Mouse (Mus musculus) embryonic facial prominence, embryonic 11.5 days (tissue): ENCODE results near the gene Retreg3. TPM values are rescaled to one million over a fixed set of nuclear protein-coding genes. Genes with fewer than 3 reads are reported as not detected.

Experiments
- ATAC-seq: fragments of 200-750 bp; cut with Nextera tagmentation; replicated peaks from 2 replicates; pipeline ENCODE4 v1.8.0; 2017; ENCODE audit warnings: low read depth; ENCODE audit not compliant: insufficient number of reproducible peaks, low FRiP score, low TSS enrichment
- DNase-seq: peaks from one replicate; pipeline ENCODE4 v3.0.0-alpha.2; 2015; ENCODE audit warnings: low spot score
- H3K27ac ChIP-seq: fragments of 300-500 bp; sonication (generic); replicated peaks from 2 replicates; pipeline ENCODE4 v1.5.1; 2014; ENCODE audit warnings: mild to moderate bottlenecking, low read depth, low read length, control low read depth
- H3K27me3 ChIP-seq: fragments of 300-500 bp; sonication (generic); 2 replicates; pipeline ENCODE4 v1.6.1; 2014; ENCODE audit warnings: mild to moderate bottlenecking, low read length, moderate library complexity, mixed read lengths; ENCODE audit not compliant: control insufficient read depth, insufficient read depth
- H3K36me3 ChIP-seq: fragments of 300-500 bp; sonication (generic); replicated peaks from 2 replicates; pipeline ENCODE4 v1.6.1; 2014; ENCODE audit warnings: low read depth, mild to moderate bottlenecking, low read length, moderate library complexity, mixed read lengths; ENCODE audit not compliant: control insufficient read depth, insufficient read depth
- H3K4me1 ChIP-seq: fragments of 300-500 bp; sonication (generic); 2 replicates; pipeline ENCODE4 v1.6.1; 2014; ENCODE audit warnings: low read length, mixed read lengths; ENCODE audit not compliant: control insufficient read depth, insufficient read depth
- H3K4me2 ChIP-seq: fragments of 300-500 bp; sonication (generic); 2 replicates; pipeline ENCODE4 v1.6.1; 2014; ENCODE audit warnings: low read depth, mild to moderate bottlenecking, control low read depth, low read length, moderate library complexity
- H3K4me3 ChIP-seq: fragments of 300-500 bp; sonication (generic); 2 replicates; pipeline ENCODE4 v1.5.1; 2014; ENCODE audit warnings: low read depth, low read length, control low read depth
- H3K9ac ChIP-seq: fragments of 300-500 bp; sonication (generic); replicated peaks from 2 replicates; pipeline ENCODE4 v1.6.1; 2014; ENCODE audit warnings: mild to moderate bottlenecking, control low read depth, low read length
- H3K9me3 ChIP-seq: fragments of 300-500 bp; sonication (generic); replicated peaks from 2 replicates; pipeline ENCODE4 v1.6.1; 2016; ENCODE audit warnings: mild to moderate bottlenecking, low read length, inconsistent platforms, mixed read lengths; ENCODE audit not compliant: control insufficient read depth
- WGBS: fragments of 180-500 bp; shearing (Covaris S2); extraction: QIAGEN DNeasy Blood & Tissue Kit; methylation state at CpG from one replicate; pipeline ENCODE4 v1.1.7; 2014; 5-methylcytosine and 5-hydroxymethylcytosine counted together
- polyA plus RNA-seq: library from polyadenylated mRNA; unstranded; fragments of >200 nt; fragmentation: Nextera tagmentation; extraction: Ambion mirVana; gene quantifications from 2 replicates; pipeline ENCODE4 v1.2.1, GENCODE M21; 2014

The Retreg3 gene
- polyA plus RNA-seq, 1 experiment from 2014 or later, result 10.7 TPM

GRCm38 (mm10) chr11:101103011-101103410 is 16.7 kb downstream of the Retreg3 start:
- H3K4me2 ChIP-seq, result no peak overlapping the region
- H3K27ac ChIP-seq, result no peak overlapping the region
- no peaks in the 10 kb centered on the region for H3K27me3 ChIP-seq
- no peaks in the 10 kb centered on the region for H3K4me1 ChIP-seq
- no peak overlapping the region for H3K9ac ChIP-seq
- H3K9me3 ChIP-seq, result no peaks in the 10 kb centered on the region
- H3K36me3 ChIP-seq, result peaks cover 11% of the 10 kb centered on the region
- WGBS, result 82% methylated on average over 5 of the region's 5 CpGs
- DNase-seq (peak; percentile 35), ATAC-seq (no peak)
- no peak overlapping the region for H3K4me3 ChIP-seq

- H3K4me1 ChIP-seq, result no peaks in the 10 kb centered on the region
- no peak overlapping the region for H3K9ac ChIP-seq
- no peak overlapping the region for H3K27ac ChIP-seq
- H3K27me3 ChIP-seq, result no peaks in the 10 kb centered on the region
- H3K9me3 ChIP-seq, result no peaks in the 10 kb centered on the region
- DNase-seq (no peak), ATAC-seq (no peak)
- H3K36me3 ChIP-seq, result peaks cover 11% of the 10 kb centered on the region
- no peak overlapping the region for H3K4me3 ChIP-seq
- WGBS, result 89% methylated on average over 8 of the region's 8 CpGs
- H3K4me2 ChIP-seq, result no peak overlapping the region
Observed at GRCm38 (mm10) chr11:101098231-101098630, 21.5 kb downstream of the Retreg3 start.

DNA sequence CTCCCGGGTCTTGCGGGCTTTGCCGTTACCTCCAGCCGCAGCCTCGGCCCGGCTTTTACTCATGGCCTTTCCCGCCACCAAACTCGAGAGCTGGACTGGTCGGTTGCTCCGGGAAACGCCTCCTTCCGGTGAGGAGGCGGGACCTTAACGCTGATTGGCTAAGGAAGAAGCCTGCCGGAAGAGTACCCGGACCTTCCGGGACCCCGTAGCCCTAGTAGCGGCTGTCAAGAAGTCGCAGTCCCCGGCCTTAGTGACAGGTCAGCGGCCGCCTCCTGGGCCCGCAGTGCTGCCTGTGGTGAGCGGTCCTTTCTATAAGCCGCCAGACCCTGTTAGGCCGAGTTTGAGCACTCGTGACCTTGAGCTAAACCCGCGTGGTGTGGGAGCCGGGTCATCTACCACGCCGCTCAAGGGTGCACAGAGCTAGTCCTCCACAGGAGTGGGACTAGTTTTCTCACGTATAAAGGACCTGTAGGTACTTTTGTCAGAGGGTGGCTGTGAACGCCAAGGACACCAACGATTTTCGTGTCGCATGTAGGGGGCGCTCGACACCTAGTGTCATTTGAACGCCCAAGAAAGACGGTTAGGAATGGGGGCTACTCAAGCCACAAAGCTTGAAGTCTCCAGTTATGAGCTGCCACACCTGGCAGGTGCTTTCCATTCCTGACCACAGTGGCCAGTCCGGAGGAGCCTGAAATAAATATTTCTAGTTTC is 24.2 kb downstream of the Retreg3 start, which contains the start of gene Psmc3ip:
Gene Psmc3ip, minus strand, starts transcription at position 123 of the 711 bp plus-strand sequence.
- 1% methylated on average over 43 of the region's 43 CpGs for WGBS
- peak within 1 kb of the TSS; percentile 84 for H3K9ac ChIP-seq
- no peaks in the 10 kb centered on the region for H3K4me1 ChIP-seq
- peak within 1 kb of the TSS; percentile 47; the same call in 1 of the 2 replicates for H3K27ac ChIP-seq
- H3K27me3 ChIP-seq, result no peaks in the 10 kb centered on the region
- H3K36me3 ChIP-seq, result peaks cover 13% of the 10 kb centered on the region
- peak within 1 kb of the TSS; percentile 86 for H3K4me2 ChIP-seq
- DNase-seq (peak; percentile 98), ATAC-seq (peak; percentile 93)
- H3K4me3 ChIP-seq, result peak within 1 kb of the TSS; percentile 78
- no peaks in the 10 kb centered on the region for H3K9me3 ChIP-seq

DNA sequence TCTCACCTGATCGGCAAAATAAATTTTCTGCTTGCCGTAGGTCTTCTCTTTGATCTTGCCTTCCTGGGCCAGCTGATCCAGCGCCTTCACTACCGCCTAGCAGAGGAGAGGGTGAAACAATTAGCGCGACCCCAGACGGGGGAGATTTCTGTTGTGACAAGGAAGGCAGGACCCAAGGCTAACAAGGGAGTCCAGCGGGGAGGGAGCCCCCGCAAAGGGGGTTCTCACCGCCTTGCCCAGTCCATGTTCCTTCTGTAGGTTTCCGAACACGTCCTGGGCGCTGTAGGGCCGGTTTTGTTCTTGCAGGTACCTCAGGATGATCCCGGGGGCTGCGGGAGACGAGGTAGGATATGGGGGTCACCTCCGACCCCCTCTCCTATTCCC is 24.8 kb downstream of the Retreg3 start:
- no peaks in the 10 kb centered on the region for H3K27me3 ChIP-seq
- 2% methylated on average over 18 of the region's 18 CpGs for WGBS
- H3K4me1 ChIP-seq, result no peaks in the 10 kb centered on the region
- peak overlapping the region; percentile 47; the same call in 1 of the 2 replicates for H3K27ac ChIP-seq
- ATAC-seq (peak; percentile 36; the same call in 1 of the 2 replicates), DNase-seq (peak; percentile 24)
- peaks cover 13% of the 10 kb centered on the region for H3K36me3 ChIP-seq
- no peaks in the 10 kb centered on the region for H3K9me3 ChIP-seq
- peak overlapping the region; percentile 78 for H3K4me3 ChIP-seq
- H3K9ac ChIP-seq, result peak overlapping the region; percentile 84
- H3K4me2 ChIP-seq, result peak overlapping the region; percentile 86

- peaks cover 2% of the 10 kb centered on the region for H3K36me3 ChIP-seq
- peaks cover 2% of the 10 kb centered on the region; the same call in 1 of the 2 replicates for H3K4me1 ChIP-seq
- ATAC-seq, result no peak
- no peaks in the 10 kb centered on the region for H3K27me3 ChIP-seq
- WGBS, result 87% methylated on average over 1 of the region's 1 CpGs
- no peaks in the 10 kb centered on the region for H3K9me3 ChIP-seq
- H3K27ac ChIP-seq, result no peak overlapping the region
- H3K4me3 ChIP-seq, result no peak overlapping the region
- no peak overlapping the region for H3K4me2 ChIP-seq
- no peak for DNase-seq
- no peak overlapping the region for H3K9ac ChIP-seq
Observed at GRCm38 (mm10) chr11:101089931-101090330, 29.8 kb downstream of the Retreg3 start.

- peak overlapping the region; percentile 85 for H3K4me3 ChIP-seq
- peaks cover 2% of the 10 kb centered on the region for H3K36me3 ChIP-seq
- DNase-seq (no peak), ATAC-seq (no peak)
- no peaks in the 10 kb centered on the region for H3K9me3 ChIP-seq
- peaks cover 5% of the 10 kb centered on the region; the same call in 1 of the 2 replicates for H3K4me1 ChIP-seq
- peak overlapping the region; percentile 80 for H3K9ac ChIP-seq
- H3K27me3 ChIP-seq, result no peaks in the 10 kb centered on the region
- H3K4me2 ChIP-seq, result peak overlapping the region; percentile 92
- H3K27ac ChIP-seq, result peak overlapping the region; percentile 43; the same call in 1 of the 2 replicates
- 10% methylated on average over 8 of the region's 8 CpGs for WGBS
Observed at GRCm38 (mm10) chr11:101087682-101088055, 32.0 kb downstream of the Retreg3 start.

- H3K36me3 ChIP-seq, result peaks cover 2% of the 10 kb centered on the region
- H3K4me2 ChIP-seq, result peak within 1 kb of the TSS; percentile 92
- no peaks in the 10 kb centered on the region for H3K9me3 ChIP-seq
- DNase-seq (peak; percentile 94), ATAC-seq (peak; percentile 55)
- peak within 1 kb of the TSS; percentile 85 for H3K4me3 ChIP-seq
- peaks cover 5% of the 10 kb centered on the region; the same call in 1 of the 2 replicates for H3K4me1 ChIP-seq
- peak within 1 kb of the TSS; percentile 80 for H3K9ac ChIP-seq
- peak within 1 kb of the TSS; percentile 43; the same call in 1 of the 2 replicates for H3K27ac ChIP-seq
- WGBS, result 2% methylated on average over 51 of the region's 52 CpGs
- H3K27me3 ChIP-seq, result no peaks in the 10 kb centered on the region
Observed at GRCm38 (mm10) chr11:101086756-101087681, 32.7 kb downstream of the Retreg3 start, which contains the start of gene Mlx. TSS of gene Mlx (plus strand) at chr11:101087277.
